Mouse (Mus musculus) hindbrain, embryonic 15.5 days (tissue): ENCODE results near the gene Rpp14. TPM values are rescaled to one million over a fixed set of nuclear protein-coding genes. Genes with fewer than 3 reads are reported as not detected.

Source experiments
- ATAC-seq: fragments of 200-750 bp; cut with Nextera tagmentation; 2 replicates; pipeline ENCODE4 v1.8.0; 2017; ENCODE audit warnings: low read depth, moderate number of reproducible peaks, moderate TSS enrichment; ENCODE audit not compliant: low FRiP score
- H3K27ac ChIP-seq: fragments of 300-500 bp; sonication (generic); replicated peaks from 2 replicates; pipeline ENCODE4 v1.5.1; 2015; ENCODE audit warnings: mild to moderate bottlenecking, inconsistent platforms
- H3K27me3 ChIP-seq: fragments of 300-500 bp; sonication (generic); 2 replicates; pipeline ENCODE4 v1.6.1; 2015; ENCODE audit warnings: control low read depth, inconsistent platforms
- H3K36me3 ChIP-seq: fragments of 300-500 bp; sonication (generic); 2 replicates; pipeline ENCODE4 v1.6.1; 2015; ENCODE audit warnings: control low read depth, inconsistent platforms
- H3K4me1 ChIP-seq: fragments of 300-500 bp; sonication (generic); replicated peaks from 2 replicates; pipeline ENCODE4 v1.6.1; 2015; ENCODE audit warnings: control low read depth, inconsistent platforms
- H3K4me2 ChIP-seq: fragments of 300-500 bp; sonication (generic); 2 replicates; pipeline ENCODE4 v1.6.1; 2015; ENCODE audit warnings: moderate library complexity, mild to moderate bottlenecking, inconsistent platforms
- H3K4me3 ChIP-seq: fragments of 300-500 bp; sonication (generic); 2 replicates; pipeline ENCODE4 v1.5.1; 2015; ENCODE audit warnings: mild to moderate bottlenecking, inconsistent platforms
- H3K9ac ChIP-seq: fragments of 300-500 bp; sonication (generic); 2 replicates; pipeline ENCODE4 v1.6.1; 2015; ENCODE audit warnings: inconsistent platforms
- H3K9me3 ChIP-seq: fragments of 300-500 bp; sonication (generic); 2 replicates; pipeline ENCODE4 v1.6.1; 2016; ENCODE audit warnings: control low read depth, inconsistent platforms
- WGBS: fragments of 180-500 bp; shearing (Covaris S2); methylation state at CpG from one replicate; pipeline ENCODE4 v1.1.7; 2015; 5-methylcytosine and 5-hydroxymethylcytosine counted together
- polyA plus RNA-seq: library from polyadenylated mRNA; unstranded; fragments of >200 nt; fragmentation: Nextera tagmentation; extraction: Ambion mirVana; gene quantifications from 2 replicates; pipeline ENCODE4 v1.2.1, GENCODE M21; 2015

The Rpp14 gene
- polyA plus RNA-seq, 1 experiment from 2014 or later = 47.4 TPM

DNA sequence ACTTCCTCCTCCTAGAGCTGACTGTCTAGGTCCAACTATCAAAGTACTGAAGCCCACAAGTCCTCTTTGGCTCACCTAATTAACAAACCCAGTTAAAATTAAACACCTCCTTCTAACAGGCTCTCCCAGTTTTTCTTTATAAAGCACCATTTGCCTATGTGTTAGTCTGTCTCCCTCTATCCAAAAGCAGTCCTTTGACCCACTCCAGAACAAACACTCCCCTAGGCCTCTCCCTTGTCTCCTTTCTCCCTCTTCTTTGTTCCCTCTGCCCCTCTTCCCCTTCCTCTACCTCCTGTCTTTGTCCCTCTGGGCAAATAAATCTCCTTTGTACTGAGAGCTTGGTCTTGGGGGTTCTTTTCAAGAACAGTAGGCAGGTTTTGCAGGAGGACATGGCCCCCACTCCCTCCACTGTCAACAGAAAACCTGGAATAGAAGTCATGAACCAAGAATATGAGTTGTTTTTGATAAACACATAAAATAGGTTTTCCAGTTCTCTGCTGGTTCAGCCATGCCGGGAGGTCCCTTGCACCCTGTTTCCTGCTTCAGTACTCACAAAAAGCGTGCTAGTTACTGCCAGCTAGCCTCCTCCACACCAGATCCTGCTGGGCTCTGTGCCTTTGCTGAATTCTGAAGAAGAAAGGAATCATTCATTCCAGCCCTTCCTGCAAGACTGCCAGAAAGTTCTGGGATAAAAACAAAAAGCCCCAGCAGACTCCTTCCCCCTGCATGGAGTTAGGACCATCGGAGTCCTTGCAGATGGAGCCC lies 17.4 kb upstream of the Rpp14 start:
- Histone ChIP-seq H3K36me3 (no peaks in the 10 kb centered on the region), H3K27me3 (no peaks in the 10 kb centered on the region), H3K4me1 (0 out of 2 replicates have a peak, but pooled peaks cover 3% of the 10 kb centered on the region), H3K9ac (no peak overlapping the region), H3K9me3 (no peaks in the 10 kb centered on the region), H3K4me2 (no peak overlapping the region), H3K27ac (peak overlapping the region; percentile 63), H3K4me3 (no peak overlapping the region)
- ATAC-seq = no peak
- WGBS = 27% methylated on average over 3 of the region's 3 CpGs

DNA sequence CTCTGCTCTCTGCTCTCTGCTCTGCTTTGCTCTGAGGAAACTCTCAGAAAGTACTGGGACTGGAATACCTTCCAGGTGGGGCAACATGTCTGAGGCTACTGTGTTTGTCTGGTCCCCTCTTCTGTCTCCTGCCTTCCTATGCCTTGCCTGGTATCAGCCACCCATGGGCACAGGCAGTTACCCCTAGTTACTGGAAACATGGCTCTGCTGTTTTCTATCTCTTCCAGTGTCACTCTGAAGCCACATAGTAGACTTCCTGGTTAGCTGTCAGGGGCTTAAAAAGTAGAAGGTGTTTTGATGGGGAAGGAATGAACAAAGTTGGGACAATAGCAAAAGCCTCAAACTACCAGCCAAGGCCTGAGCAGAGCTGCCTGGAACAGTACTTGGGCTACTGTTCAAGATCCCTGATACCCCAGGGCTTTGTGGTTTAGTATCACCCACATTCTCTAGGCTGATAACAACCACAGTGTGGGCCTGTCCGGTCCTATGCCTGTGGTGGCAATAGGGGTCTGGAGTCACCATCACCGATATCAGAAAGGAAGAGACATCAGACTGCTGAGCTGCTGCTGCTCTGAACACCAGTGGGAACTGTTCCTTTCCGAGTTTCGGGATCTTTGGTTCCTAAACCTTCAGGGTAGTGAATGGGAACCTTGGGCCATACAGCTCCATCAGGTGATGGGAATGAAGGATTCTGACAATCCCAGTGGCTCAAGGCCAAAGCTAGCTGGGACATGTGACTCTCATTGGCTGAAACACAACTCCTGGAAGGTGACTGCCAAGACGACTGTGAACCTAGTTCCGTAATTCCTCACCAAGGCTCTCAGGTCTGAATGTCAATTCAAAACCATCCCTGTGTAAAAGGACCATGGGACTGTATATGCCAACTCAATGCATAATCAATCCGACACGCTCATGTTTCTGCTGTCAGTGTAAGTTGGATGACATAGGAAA lies 16.1 kb upstream of the Rpp14 start:
- WGBS = 82% methylated on average over 8 of the region's 8 CpGs

DNA sequence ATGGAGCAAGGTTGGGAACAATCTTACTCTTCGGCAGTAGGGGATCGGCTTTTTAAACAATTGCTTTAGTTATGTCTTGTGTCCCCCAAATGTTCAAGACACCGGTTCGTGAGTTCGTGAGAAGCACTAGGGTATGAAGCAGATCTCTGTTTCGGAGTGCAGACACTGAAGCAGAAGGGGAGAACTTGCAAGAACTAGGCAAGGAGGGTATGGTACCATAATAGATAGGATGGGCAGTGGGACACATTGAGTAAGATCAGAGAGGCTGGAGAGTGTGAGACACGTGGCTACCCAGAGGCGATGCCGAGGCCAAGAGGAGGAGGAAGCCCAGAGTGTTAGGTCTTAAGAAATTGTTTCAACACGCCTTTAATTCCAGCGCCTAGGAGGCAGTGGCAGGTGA lies 551 bp downstream of the Rpp14 start:
- peak overlapping the region; percentile 69 for H3K9ac ChIP-seq

More for the DNA sequence above, 16.1 kb upstream of the Rpp14 start:
- Histone ChIP-seq H3K4me2 (no peak overlapping the region), H3K4me3 (no peak overlapping the region), H3K9ac (no peak overlapping the region), H3K27me3 (no peaks in the 10 kb centered on the region), H3K4me1 (0 out of 2 replicates have a peak, but pooled peaks cover 3% of the 10 kb centered on the region), H3K36me3 (no peaks in the 10 kb centered on the region), H3K27ac (no peak overlapping the region), H3K9me3 (no peaks in the 10 kb centered on the region)
- no peak for ATAC-seq

DNA sequence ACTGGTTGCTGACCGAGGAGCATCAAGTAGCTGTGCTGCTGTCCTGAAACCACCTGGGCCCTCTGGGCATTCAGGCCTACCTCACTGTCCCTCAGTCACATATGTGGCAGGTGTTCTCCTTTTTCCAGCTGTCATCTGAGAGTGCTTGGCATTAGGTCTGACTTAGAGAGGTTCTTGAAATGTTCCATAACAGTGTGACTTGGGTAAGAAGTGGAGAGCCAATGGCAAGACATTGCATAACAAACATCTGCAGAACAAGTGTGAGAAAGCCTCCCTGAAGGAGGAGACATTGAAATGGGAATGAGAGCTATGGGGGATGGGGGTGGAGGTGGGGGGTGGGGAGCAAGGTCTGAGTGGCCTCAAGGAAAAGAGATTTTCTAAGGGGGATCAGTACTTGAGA lies 2.8 kb downstream of the Rpp14 start:
- Histone ChIP-seq H3K4me3 (no peak overlapping the region), H3K4me1 (peaks cover 16% of the 10 kb centered on the region), H3K9ac (no peak overlapping the region), H3K27me3 (no peaks in the 10 kb centered on the region), H3K27ac (no peak overlapping the region), H3K36me3 (peaks cover 27% of the 10 kb centered on the region), H3K9me3 (no peaks in the 10 kb centered on the region), H3K4me2 (no peak overlapping the region)
- 97% methylated on average over 1 of the region's 1 CpGs for WGBS
- ATAC-seq = no peak

More for the DNA sequence above, 551 bp downstream of the Rpp14 start:
- H3K4me3 ChIP-seq = peak overlapping the region; percentile 52
- peak; percentile 47 for ATAC-seq
- 5% methylated on average over 11 of the region's 11 CpGs for WGBS
- peaks cover 14% of the 10 kb centered on the region for H3K36me3 ChIP-seq
- H3K27me3 ChIP-seq = no peaks in the 10 kb centered on the region
- no peaks in the 10 kb centered on the region for H3K9me3 ChIP-seq
- H3K27ac ChIP-seq = peak overlapping the region; percentile 86
- H3K4me1 ChIP-seq = peaks cover 16% of the 10 kb centered on the region
- peak overlapping the region; percentile 93 for H3K4me2 ChIP-seq

DNA sequence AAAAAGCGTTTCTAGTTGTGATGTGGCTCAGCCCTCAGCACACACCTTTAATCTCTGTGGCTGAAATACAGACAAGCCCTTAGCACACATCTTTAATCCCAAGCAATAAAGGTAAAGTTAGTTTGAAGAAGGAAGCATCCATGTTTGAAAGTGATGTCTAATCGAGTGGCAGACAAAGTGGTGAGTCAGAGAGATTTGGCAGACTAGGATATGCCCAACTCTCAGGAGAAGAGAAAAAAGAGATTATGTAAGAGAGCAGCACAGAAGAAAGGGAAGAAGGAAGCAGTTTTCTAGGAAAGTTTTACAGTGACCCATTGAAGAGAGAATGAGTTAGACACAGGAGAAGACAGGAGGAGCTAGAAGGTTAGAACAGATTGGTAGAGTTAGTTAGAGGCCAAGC lies 8.8 kb downstream of the Rpp14 start:
- H3K9me3 ChIP-seq = no peaks in the 10 kb centered on the region
- no peak for ATAC-seq
- no peaks in the 10 kb centered on the region for H3K4me1 ChIP-seq
- no peak overlapping the region for H3K4me3 ChIP-seq
- WGBS = 93% methylated on average over 2 of the region's 2 CpGs
- H3K9ac ChIP-seq = no peak overlapping the region
- H3K4me2 ChIP-seq = no peak overlapping the region
- no peaks in the 10 kb centered on the region for H3K27me3 ChIP-seq
- peaks cover 56% of the 10 kb centered on the region for H3K36me3 ChIP-seq
- H3K27ac ChIP-seq = no peak overlapping the region

DNA sequence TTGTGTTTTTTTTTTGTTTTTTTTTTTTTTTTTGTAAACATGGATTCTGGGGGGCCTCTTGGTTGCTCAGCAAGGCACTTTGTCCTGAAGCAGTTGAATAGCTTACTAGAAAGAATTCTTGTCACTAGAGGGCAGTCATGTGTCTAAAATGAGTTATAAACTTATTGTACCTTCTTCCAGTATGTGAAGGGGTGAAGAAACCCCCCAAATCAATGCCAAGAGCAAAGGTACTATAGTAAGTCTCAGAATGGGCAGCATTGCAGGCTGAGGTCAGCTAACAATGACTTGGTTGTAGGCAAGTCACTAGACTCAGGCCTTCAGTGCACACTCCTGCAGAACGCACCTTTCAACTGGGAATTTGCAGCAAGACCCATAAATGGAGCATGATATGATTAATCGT lies 12.4 kb downstream of the Rpp14 start:
- peaks cover 33% of the 10 kb centered on the region for H3K36me3 ChIP-seq
- no peak overlapping the region for H3K27ac ChIP-seq
- H3K4me3 ChIP-seq = no peak overlapping the region
- no peak overlapping the region for H3K4me2 ChIP-seq
- H3K27me3 ChIP-seq = no peaks in the 10 kb centered on the region
- 96% methylated on average over 2 of the region's 2 CpGs for WGBS
- peaks cover under 1% of the 10 kb centered on the region for H3K4me1 ChIP-seq
- H3K9me3 ChIP-seq = no peaks in the 10 kb centered on the region
- ATAC-seq = 0 out of 2 replicates have a peak, but pooled peaks have one; percentile 49
- no peak overlapping the region for H3K9ac ChIP-seq

DNA sequence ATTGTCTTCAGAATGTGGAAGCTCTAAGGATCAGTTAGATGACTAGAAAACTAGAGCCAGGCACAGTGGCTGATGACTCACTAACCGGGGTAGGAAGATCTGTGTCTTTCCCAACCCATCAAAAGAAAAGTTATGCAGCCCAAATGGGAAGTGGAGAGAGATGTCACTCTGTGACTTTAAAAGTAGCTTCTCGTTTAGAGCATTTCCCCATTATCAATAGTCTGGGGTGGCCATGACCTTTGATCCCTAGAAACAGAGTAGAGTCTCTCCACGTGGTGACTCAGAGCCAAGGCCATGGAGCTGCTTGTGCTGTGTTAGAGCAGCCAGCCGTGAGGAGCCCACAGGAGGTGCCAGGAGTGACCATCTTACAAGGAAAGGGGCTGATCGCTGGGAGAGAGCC lies 13.3 kb downstream of the Rpp14 start:
- ATAC-seq = no peak
- Histone ChIP-seq H3K4me2 (no peak overlapping the region), H3K9ac (no peak overlapping the region), H3K9me3 (no peaks in the 10 kb centered on the region), H3K27ac (no peak overlapping the region), H3K36me3 (peaks cover 28% of the 10 kb centered on the region), H3K27me3 (no peaks in the 10 kb centered on the region), H3K4me3 (no peak overlapping the region), H3K4me1 (peaks cover 4% of the 10 kb centered on the region)
- WGBS = 27% methylated on average over 5 of the region's 5 CpGs

DNA sequence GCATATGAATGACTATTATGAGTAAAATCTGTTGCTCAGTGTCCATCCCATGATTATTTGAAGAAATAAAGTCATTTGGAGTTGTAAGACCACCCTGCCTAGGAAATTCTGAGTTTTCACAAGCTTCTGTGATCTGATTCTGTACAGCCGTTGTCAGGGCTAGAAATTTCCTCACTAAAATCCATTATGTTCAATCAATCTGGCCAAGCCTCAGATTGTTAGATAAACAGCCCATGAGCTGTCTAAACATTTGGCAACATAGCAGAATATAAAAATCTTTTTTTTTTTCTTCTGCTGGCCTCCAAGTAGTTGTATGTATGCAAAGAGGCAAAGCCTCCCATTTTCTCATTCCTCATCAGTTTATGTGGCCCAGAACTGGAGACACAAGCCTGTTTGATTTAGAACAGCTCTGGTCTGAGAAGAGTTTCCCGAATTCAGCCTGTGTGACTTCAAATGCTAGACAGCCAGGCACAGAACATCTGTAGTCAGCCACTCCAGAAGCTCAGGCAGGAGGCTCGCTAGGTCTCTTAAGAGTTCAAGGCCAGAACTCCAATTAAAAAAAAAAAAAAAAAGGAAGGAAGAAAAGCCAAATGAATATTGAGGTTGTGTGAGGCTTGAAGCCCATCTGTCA lies 14.9 kb downstream of the Rpp14 start:
- H3K4me2 ChIP-seq = no peak overlapping the region
- no peak overlapping the region for H3K4me3 ChIP-seq
- no peaks in the 10 kb centered on the region for H3K27me3 ChIP-seq
- H3K27ac ChIP-seq = no peak overlapping the region
- no peak overlapping the region for H3K9ac ChIP-seq
- WGBS = 68% methylated on average over 3 of the region's 3 CpGs
- no peak for ATAC-seq
- H3K4me1 ChIP-seq = peaks cover 17% of the 10 kb centered on the region
- H3K9me3 ChIP-seq = no peaks in the 10 kb centered on the region
- H3K36me3 ChIP-seq = peaks cover 12% of the 10 kb centered on the region; the same call in 1 of the 2 replicates

DNA sequence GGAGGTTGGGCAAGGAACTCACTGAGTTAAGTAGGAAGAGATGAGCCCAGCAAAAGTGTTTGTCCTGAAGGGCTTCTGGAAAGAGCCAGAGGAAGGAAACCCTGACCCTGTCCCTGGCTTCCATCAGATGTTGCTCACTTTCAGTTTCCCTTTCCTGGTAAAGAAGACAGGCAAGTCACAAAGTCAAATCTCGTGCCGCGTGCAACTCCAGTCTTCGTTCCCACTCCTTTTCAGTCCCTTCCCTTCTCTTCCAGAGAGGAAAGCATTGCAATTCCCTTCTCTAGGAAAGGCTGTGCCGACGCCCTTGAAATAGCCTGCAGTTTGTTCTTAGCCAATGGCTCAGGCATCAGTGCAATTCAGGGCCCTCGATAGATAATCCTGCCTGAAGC lies 15.4 kb downstream of the Rpp14 start:
- ATAC-seq = no peak
- H3K4me1 ChIP-seq = peaks cover 19% of the 10 kb centered on the region
- no peaks in the 10 kb centered on the region for H3K9me3 ChIP-seq
- H3K36me3 ChIP-seq = peaks cover 7% of the 10 kb centered on the region; the same call in 1 of the 2 replicates
- H3K27me3 ChIP-seq = no peaks in the 10 kb centered on the region
- no peak overlapping the region for H3K9ac ChIP-seq
- H3K27ac ChIP-seq = no peak overlapping the region
- no peak overlapping the region for H3K4me2 ChIP-seq
- H3K4me3 ChIP-seq = no peak overlapping the region
- 78% methylated on average over 7 of the region's 7 CpGs for whole genome bisulfite sequencing

DNA sequence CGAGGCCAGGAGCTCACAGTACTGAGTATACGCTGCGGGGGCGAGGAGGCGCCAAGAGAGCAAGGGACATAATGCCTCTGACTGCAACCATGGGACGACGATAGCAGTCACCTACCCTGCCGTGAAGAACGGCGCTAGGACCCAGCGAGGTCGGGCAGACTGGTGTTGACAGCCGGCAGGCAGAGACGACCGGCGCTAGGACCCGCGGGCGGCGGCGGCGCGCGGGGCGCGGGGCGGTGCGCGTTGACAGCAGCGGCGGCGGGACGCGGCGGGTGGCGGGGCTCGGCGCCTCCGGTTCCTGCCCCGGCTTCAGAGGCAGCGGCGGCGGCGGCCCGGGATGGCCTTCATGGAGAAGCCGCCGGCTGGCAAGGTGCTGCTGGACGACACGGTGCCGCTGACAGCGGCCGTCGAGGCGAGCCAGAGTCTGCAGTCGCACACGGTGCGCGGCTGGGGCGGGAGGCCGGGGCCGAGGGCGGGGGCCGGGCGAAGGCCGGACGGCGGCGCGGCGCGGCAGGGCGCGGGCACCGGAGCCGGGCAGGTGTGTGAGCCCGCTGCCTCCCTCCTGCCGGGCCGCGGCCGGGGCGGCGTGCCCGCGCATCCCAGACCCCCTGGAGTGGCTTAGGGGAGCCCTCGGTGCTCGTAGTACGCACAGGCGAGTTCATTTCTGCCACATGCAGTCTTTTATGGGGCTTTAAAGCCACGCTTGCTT lies 18.0 kb downstream of the Rpp14 start, which contains the start of gene Pxk:
Gene Pxk, plus strand, starts transcription at position 234 of the 709 bp plus-strand sequence.
- Histone ChIP-seq H3K9me3 (no peaks in the 10 kb centered on the region), H3K36me3 (no peaks in the 10 kb centered on the region), H3K4me2 (peak within 1 kb of the TSS; percentile 71), H3K4me1 (peaks cover 30% of the 10 kb centered on the region), H3K27me3 (no peaks in the 10 kb centered on the region), H3K9ac (peak within 1 kb of the TSS; percentile 90), H3K27ac (peak within 1 kb of the TSS; percentile 85), H3K4me3 (peak within 1 kb of the TSS; percentile 82)
- ATAC-seq = peak; percentile 94
- WGBS = under 1% methylated on average over 76 of the region's 89 CpGs

DNA sequence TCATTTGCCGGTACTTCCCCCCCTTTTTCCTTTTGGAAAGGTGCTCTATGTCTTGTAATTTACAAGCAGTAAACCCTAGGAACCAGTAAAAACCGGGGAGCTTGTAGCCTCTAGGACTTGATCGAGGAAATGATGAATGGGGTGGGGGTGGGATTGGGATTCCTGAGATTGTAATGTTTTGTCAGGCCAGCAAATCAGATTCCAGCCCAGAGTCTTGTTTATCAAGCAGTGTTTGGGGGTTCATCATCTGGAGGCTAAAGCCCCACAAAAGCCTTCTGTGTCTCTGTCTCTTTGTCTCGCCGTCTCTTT lies 18.5 kb downstream of the Rpp14 start:
- H3K4me3 ChIP-seq = peak overlapping the region; percentile 82
- WGBS = under 1% methylated on average over 5 of the region's 5 CpGs
- H3K9me3 ChIP-seq = no peaks in the 10 kb centered on the region
- ATAC-seq = peak; percentile 13; the same call in 1 of the 2 replicates
- peak overlapping the region; percentile 90 for H3K9ac ChIP-seq
- no peaks in the 10 kb centered on the region for H3K36me3 ChIP-seq
- peak overlapping the region; percentile 85 for H3K27ac ChIP-seq
- no peaks in the 10 kb centered on the region for H3K27me3 ChIP-seq
- H3K4me2 ChIP-seq = peak overlapping the region; percentile 71
- H3K4me1 ChIP-seq = peaks cover 35% of the 10 kb centered on the region
